Mouse (Mus musculus) CD4-positive, CD25-positive, alpha-beta regulatory T cell (primary cell): ENCODE measurements around the gene Gfi1b. TPM values are rescaled to one million over a fixed set of nuclear protein-coding genes. Genes with fewer than 3 reads are reported as not detected.

ENCODE experiments used
- polyA plus RNA-seq: library from polyadenylated mRNA; unstranded; fragments of 100-300 nt; shearing (Covaris generic); gene quantifications from one replicate; pipeline ENCODE4 v1.2.1, GENCODE M21; 2017

Gfi1b gene
- polyA plus RNA-seq = not detected

GRCm38 (mm10) chr2:28621664-28622171 lies at the start of gene Gfi1b:
TSS of gene Gfi1b (minus strand) at chr2:28621982.

GRCm38 (mm10) chr2:28640461-28641424 lies 19.0 kb upstream of the Gfi1b start, which contains the start of gene Tsc1:
TSS of gene Tsc1 (plus strand) at chr2:28641228.

GRCm38 (mm10) chr2:28583651-28584050 lies 38.1 kb downstream of the Gfi1b start, which contains the start of gene Gtf3c5:
TSS of gene Gtf3c5 (minus strand) at chr2:28583751.

GRCm38 (mm10) chr2:28563303-28563702 lies 58.5 kb downstream of the Gfi1b start, which contains the start of gene Cel:
TSS of gene Cel (minus strand) at chr2:28563403.

Other genes starting within 250 kb of the Gfi1b start
- 0.10 TPM for gene Ppp1r26, start 175.2 kb downstream of the Gfi1b start, polyA plus RNA-seq
- not detected for gene 1700007K13Rik, start 155.7 kb downstream of the Gfi1b start, polyA plus RNA-seq
- 36.1 TPM for gene Mrps2, start 153.9 kb downstream of the Gfi1b start, polyA plus RNA-seq
- gene Gbgt1, start 125.1 kb downstream of the Gfi1b start, polyA plus RNA-seq = not detected
- gene Gm10134, start 115.9 kb downstream of the Gfi1b start, polyA plus RNA-seq = 1.0 TPM
- gene Ralgds, start 108.9 kb downstream of the Gfi1b start, polyA plus RNA-seq = 33.8 TPM
- gene Cel, start 58.6 kb downstream of the Gfi1b start, polyA plus RNA-seq = not detected
- gene Gtf3c5, start 38.2 kb downstream of the Gfi1b start, polyA plus RNA-seq = 24.1 TPM
- 34.0 TPM for gene Tsc1, start 19.2 kb upstream of the Gfi1b start, polyA plus RNA-seq
- not detected for gene Spaca9, start 77.7 kb upstream of the Gfi1b start, polyA plus RNA-seq
- gene Ak8, start 78.2 kb upstream of the Gfi1b start, polyA plus RNA-seq = not detected
- gene Gtf3c4, start 218.4 kb upstream of the Gfi1b start, polyA plus RNA-seq = 10.4 TPM
- 27.1 TPM for gene Ddx31, start 218.4 kb upstream of the Gfi1b start, polyA plus RNA-seq